Mouse (Mus musculus) kidney, adult 2 months (tissue): ENCODE results near the gene Zfp971.
"Not testable (repeated sequence)": the region's sequence is repeated elsewhere in the genome, so short reads cannot be mapped to it uniquely, and the experiment has no call there.

Experiments used
- CTCF ChIP-seq: fragments of 200-500 bp; conservative IDR thresholded peaks from 2 replicates; pipeline ENCODE4 v1.5.1; 2011; ENCODE audit warnings: low read depth, mild to moderate bottlenecking, control low read depth, low read length, moderate library complexity, mixed read lengths; ENCODE audit not compliant: insufficient read depth, insufficient read length
- POLR2A ChIP-seq: fragments of 200-500 bp; IDR thresholded peaks from one replicate; pipeline ENCODE4 v1.6.1; 2011; ENCODE audit warnings: low read depth, low read length, control low read depth

DNA sequence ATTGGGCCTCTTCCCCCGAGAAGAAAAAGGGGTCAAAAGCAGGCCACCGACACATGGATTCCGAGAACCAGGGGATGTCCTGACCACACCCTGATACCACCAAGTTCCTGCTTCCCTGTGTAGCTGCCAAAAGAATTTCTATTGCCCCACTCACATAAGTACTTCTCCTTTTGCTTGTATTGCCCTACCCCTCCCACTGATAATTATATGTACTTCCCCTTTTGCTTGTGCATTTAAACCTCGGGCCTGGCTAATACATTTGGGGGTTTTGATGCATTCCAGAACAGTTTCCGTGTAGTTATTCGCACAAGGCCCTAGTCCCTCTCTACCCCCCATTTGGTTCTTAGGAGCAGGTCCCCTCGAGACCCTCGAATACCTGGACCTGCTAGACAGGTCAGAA is 2.3 kb upstream of the Zfp971 start:
- not testable (repeated sequence) for TF ChIP-seq CTCF, POLR2A
